Mouse (Mus musculus): ENCODE results near the gene Phf21a. TPM values are rescaled to one million over a fixed set of nuclear protein-coding genes. Genes with fewer than 3 reads are reported as not detected.

Phf21a gene
- total RNA-seq, 2 experiments from 2014 or later: 23.5 to 25.1 TPM

DNA sequence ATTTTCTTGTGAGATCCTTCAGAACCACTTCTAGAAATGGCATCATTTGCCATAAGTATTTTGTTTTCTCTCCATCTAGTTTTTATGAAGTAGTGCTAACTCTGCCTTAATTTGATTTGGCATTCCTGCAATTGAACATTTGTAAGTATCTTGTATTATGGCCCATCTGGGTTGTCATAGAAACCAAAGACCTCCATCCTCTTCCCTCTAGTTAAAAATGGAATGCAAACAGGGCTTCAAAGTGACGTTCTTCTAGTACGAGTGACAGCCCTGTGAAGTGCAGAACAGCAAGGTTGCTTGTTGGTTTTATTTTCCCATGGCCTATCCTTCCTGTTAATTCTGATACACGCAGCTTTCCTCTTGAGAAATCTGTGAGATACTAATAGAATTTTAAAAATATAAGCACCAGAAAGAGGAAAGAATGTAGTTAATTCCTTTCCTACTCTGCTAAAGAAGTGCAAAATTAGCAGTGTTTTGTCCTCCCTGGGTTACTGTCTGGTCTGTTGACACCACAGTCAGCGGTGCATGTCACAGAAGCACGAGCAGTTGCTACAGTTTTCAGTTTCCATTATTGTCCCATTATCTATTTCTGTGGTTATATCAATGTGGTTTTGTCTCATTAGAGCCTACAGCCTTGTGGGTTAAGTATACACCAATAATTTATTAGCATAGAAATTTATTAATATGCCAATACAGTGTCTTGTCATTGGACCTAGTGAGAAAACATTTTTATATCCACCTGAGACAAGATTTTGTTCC is 209.1 kb downstream of the Phf21a start:
- no peak for TF ChIP-seq CTCF (IDR thresholded peaks at IDR 0.05)
- H3K27ac ChIP-seq: no peak overlapping the region
- intact Hi-C loops (cut with DNase I): no loop called here
- no peak overlapping the region for H3K4me3 ChIP-seq
- no peak for DNase-seq

DNA sequence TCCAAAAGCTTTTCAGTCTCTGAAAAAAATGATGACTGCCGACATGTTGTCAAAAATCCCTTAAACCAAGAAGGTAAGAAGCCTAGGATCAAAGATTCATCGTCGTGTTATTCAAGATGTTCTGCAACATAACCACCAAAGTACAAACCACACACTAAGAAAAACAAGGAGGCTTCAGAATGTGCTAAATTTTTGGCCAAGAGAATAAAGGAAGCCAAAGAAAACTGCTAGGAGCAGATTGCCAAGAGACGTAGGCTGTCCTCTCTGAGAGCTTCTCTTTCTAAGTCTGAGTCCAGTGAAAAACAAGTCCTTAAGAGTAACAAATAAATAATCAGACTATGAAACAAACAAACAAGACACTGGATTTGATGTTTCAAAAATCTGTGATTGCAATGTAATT is 219.6 kb downstream of the Phf21a start:
- TF ChIP-seq CTCF (IDR thresholded peaks at IDR 0.05): no peak
- intact Hi-C loops (cut with DNase I): no loop called here
- Histone ChIP-seq H3K27ac (peak overlapping the region; percentile 64), H3K4me3 (no peak overlapping the region)
- no peak for DNase-seq

DNA sequence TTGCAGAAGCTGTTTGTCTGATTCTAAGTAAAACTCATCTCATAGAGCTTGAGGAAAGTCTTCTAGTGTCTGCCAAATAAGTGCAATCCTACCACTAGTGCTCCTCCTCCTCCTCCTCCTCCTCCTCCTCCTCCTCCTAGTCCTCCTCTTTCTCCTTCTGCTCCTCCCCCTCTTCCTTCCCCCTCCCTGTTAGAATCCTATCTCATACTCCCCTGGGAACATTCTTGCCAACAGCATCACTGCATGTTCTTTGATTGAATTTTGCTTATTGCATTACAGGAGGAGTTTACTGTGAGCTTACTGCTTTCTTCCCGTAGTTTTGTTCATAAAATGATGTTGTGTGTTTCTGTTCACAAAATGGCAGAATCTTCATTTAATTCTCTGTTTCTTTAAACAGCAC is 221.1 kb downstream of the Phf21a start:
- no peak for TF ChIP-seq CTCF (IDR thresholded peaks at IDR 0.05)
- no peak for DNase-seq
- intact Hi-C loops (cut with DNase I): no loop called here
- Histone ChIP-seq H3K27ac (peak overlapping the region; percentile 64), H3K4me3 (no peak overlapping the region)

DNA sequence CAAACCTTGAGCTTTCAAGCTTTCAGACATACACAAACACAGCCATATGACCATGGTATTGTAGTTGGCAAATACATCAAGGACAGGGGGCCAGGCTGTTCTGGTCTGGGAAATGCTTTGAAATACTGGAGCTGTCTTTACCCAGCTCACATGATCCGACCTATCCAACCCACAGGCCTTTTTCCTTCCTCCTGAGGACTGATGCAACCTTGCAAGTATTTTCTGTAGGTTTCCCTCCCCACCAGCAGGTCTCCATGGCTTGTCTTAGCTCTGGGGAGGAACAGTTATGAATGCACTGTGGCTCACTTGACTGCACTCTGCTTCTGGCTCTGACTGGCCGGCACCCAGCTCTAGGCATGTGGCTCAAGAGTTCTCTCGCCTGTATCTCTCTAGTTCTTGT is 223.7 kb downstream of the Phf21a start:
- H3K27ac ChIP-seq: no peak overlapping the region; the same call in 1 of the 2 replicates
- DNase-seq: no peak
- TF ChIP-seq CTCF (IDR thresholded peaks at IDR 0.05): no peak
- H3K4me3 ChIP-seq: no peak overlapping the region
- intact Hi-C loops (cut with DNase I): no loop called here

DNA sequence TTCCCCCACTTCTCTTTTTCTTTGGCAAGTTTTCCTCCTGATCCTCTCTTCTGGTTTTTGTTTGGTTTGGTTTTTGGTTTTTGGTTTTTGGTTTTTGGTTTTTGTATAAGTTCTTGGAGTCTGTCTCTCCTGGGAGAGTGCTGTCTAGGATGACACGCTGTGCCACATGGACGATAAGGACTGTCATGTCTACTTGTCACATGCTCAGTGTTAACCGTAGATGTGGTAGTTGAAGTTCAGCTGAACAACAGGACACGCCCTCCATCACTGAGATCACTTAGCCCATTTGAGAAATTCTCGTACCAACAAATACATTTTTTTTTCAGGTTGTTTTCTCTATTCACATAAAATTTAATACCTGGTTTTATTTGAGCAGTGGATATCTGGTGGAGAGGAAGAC is 224.3 kb downstream of the Phf21a start:
- Histone ChIP-seq H3K4me3 (no peak overlapping the region), H3K27ac (no peak overlapping the region)
- intact Hi-C loops (cut with DNase I): no loop called here
- DNase-seq: no peak
- TF ChIP-seq CTCF (IDR thresholded peaks at IDR 0.05): no peak

DNA sequence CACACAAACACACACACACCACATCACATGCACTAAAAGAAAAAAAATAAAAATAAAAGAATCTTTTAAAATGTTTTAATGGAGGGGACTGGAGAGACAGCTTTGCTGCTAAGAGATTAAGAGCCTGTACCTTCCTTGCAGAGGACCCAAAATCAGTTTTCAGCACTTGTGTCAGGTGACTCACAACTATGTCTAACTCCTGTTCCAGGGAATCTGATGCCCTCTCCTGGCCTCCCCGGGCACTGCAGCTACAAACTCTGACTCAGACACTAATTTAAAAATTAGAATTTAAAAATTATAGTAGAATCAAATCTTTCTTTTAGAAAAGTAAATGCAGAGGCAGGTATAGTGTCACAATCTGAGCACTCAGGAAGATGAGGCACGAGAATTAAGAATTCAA is 229.8 kb downstream of the Phf21a start:
- intact Hi-C loops (cut with DNase I): no loop called here
- peak; percentile 68 for TF ChIP-seq CTCF (IDR thresholded peaks at IDR 0.05)
- no peak for DNase-seq

DNA sequence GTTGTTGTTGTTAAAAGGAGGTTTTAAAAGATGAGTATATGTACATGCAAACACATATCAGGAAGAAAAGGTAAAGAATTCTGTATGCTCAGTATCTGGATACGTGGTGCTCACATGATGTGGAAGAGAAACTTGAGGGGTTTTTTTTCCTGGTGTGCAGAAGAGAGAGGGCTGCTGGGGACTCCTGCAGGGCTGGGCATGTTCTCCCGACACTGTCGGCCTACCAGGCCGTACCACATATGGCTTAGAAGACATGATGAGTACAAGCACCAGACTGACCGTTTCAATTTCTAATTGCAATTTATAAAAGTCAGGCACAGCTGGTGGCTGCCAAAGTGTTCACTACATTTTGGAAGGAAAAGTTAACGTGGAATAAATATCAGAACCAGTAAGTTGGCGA is 232.8 kb downstream of the Phf21a start:
- TF ChIP-seq CTCF (IDR thresholded peaks at IDR 0.05): no peak
- no peak for DNase-seq
- intact Hi-C loops (cut with DNase I): no loop called here
- H3K4me3 ChIP-seq: no peak overlapping the region
- H3K27ac ChIP-seq: no peak overlapping the region

More for the DNA sequence above, 229.8 kb downstream of the Phf21a start:
- Histone ChIP-seq H3K4me3 (no peak overlapping the region), H3K27ac (no peak overlapping the region)

DNA sequence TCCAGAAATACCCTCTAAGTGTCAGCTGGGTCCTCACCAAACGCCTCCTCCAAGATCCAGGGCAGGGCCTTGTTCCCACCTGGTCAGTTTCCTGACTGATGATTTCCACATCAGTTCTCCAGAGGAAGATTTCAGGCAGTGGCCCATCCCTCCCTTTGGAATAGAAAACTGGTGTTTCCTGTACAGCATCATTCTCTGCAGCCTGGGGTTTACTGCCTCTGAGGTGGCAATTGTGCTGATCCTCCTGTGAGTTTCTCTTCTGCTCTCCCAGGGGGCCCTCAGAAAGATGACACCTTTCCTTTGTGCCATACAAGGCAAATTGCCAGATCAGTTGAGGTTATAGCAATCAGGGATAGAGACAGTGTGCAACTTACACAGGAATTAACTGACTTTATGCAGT is 233.3 kb downstream of the Phf21a start:
- no peak for TF ChIP-seq CTCF (IDR thresholded peaks at IDR 0.05)
- no peak for DNase-seq
- intact Hi-C loops (cut with DNase I): no loop called here
- no peak overlapping the region for H3K27ac ChIP-seq
- H3K4me3 ChIP-seq: no peak overlapping the region

DNA sequence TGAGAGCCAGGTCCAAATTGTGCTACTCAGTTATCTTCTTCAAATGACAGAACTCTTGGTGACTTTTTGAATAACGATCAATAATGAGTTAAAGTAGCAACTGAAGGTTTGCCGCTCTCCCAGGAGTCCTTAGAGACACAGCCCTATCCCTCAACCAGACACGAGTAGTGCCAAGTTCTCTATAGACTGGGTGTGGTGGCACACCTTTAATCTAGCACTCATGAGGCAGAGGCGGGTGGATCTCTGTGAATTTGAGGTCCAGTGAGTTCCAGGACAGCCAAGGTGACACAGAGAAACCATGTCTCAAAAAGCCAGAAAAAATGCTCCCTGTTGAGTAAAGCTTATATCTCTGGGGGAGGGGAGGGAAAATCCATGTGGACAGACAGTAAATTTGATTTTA is 234.7 kb downstream of the Phf21a start:
- no peak overlapping the region for H3K4me3 ChIP-seq
- DNase-seq: no peak
- no peak overlapping the region for H3K27ac ChIP-seq
- intact Hi-C loops (cut with DNase I): no loop called here
- no peak for TF ChIP-seq CTCF (IDR thresholded peaks at IDR 0.05)

DNA sequence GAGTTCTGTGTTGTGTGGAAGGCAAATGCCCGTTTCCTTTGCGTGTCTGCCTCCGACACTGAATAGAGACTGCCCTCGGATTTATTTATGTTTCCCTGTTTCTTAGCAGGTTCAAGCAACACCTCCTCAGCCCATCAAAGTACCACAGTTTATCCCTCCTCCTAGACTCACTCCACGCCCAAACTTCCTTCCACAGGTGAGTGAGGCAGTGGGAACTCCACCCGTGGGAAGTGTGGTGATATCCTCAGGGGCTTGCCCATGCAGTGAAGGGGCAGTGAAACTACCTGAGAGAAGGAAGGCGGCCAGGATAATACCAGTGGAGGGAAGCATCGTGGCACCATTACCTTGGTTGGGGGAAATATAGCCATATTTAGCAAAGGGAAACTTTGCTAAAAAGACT is 235.3 kb downstream of the Phf21a start:
- intact Hi-C loops (cut with DNase I): no loop called here
- H3K4me3 ChIP-seq: no peak overlapping the region
- no peak overlapping the region for H3K27ac ChIP-seq
- no peak for DNase-seq
- TF ChIP-seq CTCF (IDR thresholded peaks at IDR 0.05): no peak

DNA sequence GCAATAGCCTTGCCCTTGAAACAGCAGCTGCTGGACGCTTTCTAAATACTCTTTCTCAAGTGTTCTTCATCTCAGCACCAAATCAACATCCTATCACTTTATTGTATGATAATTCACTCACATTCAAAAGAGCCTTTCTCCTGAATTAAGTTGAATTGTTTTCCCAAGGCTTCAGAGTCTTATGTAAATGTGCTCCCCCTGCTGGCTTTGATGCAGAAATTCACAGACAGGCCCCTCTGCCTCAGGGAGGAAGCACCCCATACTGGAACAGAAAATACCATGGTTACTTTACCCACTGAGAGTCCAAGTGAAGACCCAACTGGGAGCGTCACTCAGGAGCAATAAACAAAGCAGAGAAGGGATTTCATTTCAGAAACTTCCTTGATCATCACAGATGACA is 237.9 kb downstream of the Phf21a start:
- DNase-seq: no peak
- intact Hi-C loops (cut with DNase I): loop anchor here (5.0 kb wide), 2 partner anchors 34 to 344 kb away; no protein-coding TSS in a partner anchor
- TF ChIP-seq CTCF (IDR thresholded peaks at IDR 0.05): peak; percentile 74
- Histone ChIP-seq H3K4me3 (no peak overlapping the region), H3K27ac (no peak overlapping the region)

DNA sequence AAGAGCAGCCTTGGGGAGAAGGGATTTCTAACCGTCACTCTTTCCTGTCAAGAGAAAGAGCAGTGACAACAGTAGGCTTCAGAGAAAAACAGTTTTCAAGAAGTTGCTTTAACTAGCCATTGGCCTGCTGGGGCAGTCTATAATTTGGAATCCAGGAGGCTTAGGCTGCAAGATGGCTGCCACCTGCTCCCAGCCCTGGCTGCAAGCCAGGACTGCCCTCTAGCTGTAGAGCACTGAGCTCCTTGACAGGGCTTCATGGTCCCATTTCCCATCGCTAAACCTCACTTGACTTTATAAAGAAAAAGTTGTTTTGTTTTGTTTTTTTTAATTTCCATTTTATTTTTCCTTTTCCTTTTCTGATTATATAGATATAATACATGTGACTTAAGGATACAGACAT is 238.5 kb downstream of the Phf21a start:
- TF ChIP-seq CTCF (IDR thresholded peaks at IDR 0.05): peak; percentile 16; the same call in 1 of the 2 replicates
- no peak overlapping the region for H3K27ac ChIP-seq
- intact Hi-C loops (cut with DNase I): loop anchor here (5.0 kb wide), 2 partner anchors 34 to 344 kb away; no protein-coding TSS in a partner anchor
- peak; percentile 41 for DNase-seq
- H3K4me3 ChIP-seq: no peak overlapping the region

DNA sequence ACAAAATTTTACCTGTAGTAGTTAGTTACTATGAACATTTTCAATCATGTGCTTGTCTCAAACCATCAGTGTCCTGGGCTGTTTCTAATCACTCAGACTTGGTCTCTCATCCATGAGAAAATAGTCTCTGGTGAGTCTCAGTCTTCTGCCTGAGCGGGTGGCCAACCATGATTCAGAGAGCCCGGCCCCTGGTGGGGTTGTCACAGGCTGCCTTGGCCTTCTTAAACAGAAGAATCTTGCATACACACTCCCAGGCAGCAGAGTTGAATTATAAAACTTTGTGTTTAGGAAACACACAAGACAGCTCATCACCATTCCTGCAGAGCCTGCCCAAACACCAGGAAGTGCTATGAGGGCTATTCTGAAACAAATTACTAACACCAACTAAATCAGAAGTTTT is 239.0 kb downstream of the Phf21a start:
- H3K4me3 ChIP-seq: no peak overlapping the region
- intact Hi-C loops (cut with DNase I): loop anchor here (5.0 kb wide), 2 partner anchors 35 to 345 kb away; no protein-coding TSS in a partner anchor
- no peak for TF ChIP-seq CTCF (IDR thresholded peaks at IDR 0.05)
- no peak for DNase-seq
- no peak overlapping the region for H3K27ac ChIP-seq

DNA sequence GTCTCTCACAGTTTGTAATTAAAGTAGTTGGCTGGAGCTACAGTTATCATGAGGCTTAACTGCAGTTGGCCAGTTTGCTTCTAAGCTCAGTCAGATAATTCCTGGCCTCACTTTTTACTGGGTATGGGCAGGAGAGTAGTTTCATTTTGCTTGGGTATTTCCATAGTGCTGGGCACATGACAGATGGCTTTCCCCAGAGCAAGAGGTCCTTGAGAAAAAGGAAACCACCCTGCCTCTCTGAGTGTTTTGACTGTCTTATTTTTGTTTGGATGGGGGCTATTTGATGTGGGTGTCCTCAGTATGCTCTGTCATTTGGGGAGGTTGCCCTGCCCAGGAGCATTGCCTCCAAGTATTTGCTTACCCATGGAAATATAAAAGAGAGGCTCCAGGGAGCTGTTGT is 249.5 kb downstream of the Phf21a start:
- DNase-seq: no peak
- intact Hi-C loops (cut with DNase I): no loop called here
- no peak for TF ChIP-seq CTCF (IDR thresholded peaks at IDR 0.05)
- Histone ChIP-seq H3K4me3 (no peak overlapping the region), H3K27ac (no peak overlapping the region)
